Mouse (Mus musculus): ENCODE results near the gene Drd3. TPM values are rescaled to one million over a fixed set of nuclear protein-coding genes. Genes with fewer than 3 reads are reported as not detected.

Gene Drd3
- polyA plus RNA-seq, 1 experiment: not detected

- Histone ChIP-seq H3K4me1 (ENCODE audit: control insufficient read depth, insufficient read depth, insufficient read length, low read length) (no peaks in the 10 kb centered on the region), H3K27ac (replicated peaks; ENCODE audit: low read depth, low read length) (no peak overlapping the region), H3K4me3 (ENCODE audit: insufficient read depth, low read depth, low read length) (no peak overlapping the region)
These were observed 64.6 kb downstream of the Drd3 start for GRCm38 (mm10) chr16:43818404-43818803.

DNA sequence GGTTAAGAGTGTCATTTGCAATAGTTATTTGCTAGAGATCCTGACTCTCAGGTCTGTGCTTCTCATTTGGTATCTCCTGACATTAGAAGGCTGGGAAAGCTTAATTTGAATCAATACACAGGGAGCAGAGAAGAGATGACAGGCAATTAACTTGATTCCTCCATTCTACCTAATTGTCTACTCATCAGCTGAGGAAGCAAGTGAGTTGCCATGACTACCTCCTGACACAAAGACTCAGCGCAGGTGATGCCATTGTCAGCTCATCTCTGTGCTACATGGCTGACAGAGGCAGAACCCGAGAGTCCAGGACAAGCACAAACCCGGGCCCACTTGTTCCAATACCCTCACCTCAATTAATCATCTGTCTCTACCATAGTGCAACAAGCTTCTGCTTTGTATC is 73.7 kb downstream of the Drd3 start:
- Histone ChIP-seq H3K4me1 (ENCODE audit: control insufficient read depth, insufficient read depth, insufficient read length, low read length) (no peaks in the 10 kb centered on the region), H3K4me3 (ENCODE audit: insufficient read depth, low read depth, low read length) (no peak overlapping the region), H3K27ac (replicated peaks; ENCODE audit: low read depth, low read length) (no peak overlapping the region)

DNA sequence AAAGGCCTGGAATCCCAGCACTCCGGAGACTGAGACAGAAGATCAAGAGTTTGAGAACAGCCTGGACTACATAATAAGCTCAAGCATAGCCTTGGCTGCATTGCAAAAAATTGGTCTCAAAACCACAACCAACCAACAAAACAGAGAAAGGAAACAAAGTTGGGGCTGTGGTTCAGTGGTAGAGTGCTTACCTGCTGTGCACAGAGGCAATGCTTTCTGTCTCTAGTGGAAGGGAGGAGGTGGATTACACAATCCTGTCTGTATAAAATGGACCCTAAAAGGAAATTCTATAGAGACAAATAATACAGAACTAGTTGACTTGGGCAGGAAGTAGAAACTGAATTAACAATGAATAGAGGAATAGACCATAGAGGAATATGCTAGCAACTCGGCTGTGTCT is 78.1 kb downstream of the Drd3 start:
- H3K27ac ChIP-seq (replicated peaks; ENCODE audit: low read depth, low read length): no peak overlapping the region
- H3K4me3 ChIP-seq (ENCODE audit: insufficient read depth, low read depth, low read length): no peak overlapping the region
- H3K4me1 ChIP-seq (ENCODE audit: control insufficient read depth, insufficient read depth, insufficient read length, low read length): no peaks in the 10 kb centered on the region

GRCm38 (mm10) chr16:43841236-43841635 is 87.4 kb downstream of the Drd3 start:
- H3K27ac ChIP-seq (replicated peaks; ENCODE audit: low read depth, low read length): no peak overlapping the region
- H3K4me3 ChIP-seq (ENCODE audit: insufficient read depth, low read depth, low read length): no peak overlapping the region
- no peaks in the 10 kb centered on the region for H3K4me1 ChIP-seq (ENCODE audit: control insufficient read depth, insufficient read depth, insufficient read length, low read length)

DNA sequence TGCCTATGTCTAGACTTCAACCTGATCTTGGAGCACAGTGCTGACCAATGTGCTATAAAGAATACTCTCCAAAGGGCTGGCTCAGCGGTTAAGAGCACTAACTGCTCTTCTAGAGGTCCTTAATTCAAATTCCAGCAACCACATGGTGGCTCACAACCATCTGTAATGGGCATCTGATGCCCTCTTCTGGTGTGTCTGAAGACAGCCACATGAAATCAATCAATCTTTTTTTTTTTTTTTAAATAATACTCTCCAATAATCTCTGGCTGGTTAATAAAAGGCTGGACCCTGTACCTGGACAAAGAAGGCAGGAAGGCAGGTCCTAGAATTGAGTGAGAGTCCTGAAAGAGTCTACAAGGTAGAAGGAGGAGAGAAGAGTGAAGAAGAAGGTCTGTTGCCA is 96.0 kb downstream of the Drd3 start:
- H3K4me3 ChIP-seq (ENCODE audit: insufficient read depth, low read depth, low read length): no peak overlapping the region
- H3K4me1 ChIP-seq (ENCODE audit: control insufficient read depth, insufficient read depth, insufficient read length, low read length): no peaks in the 10 kb centered on the region
- no peak overlapping the region for H3K27ac ChIP-seq (replicated peaks; ENCODE audit: low read depth, low read length)

- Histone ChIP-seq H3K27ac (replicated peaks; ENCODE audit: low read depth, low read length) (no peak overlapping the region), H3K4me1 (ENCODE audit: control insufficient read depth, insufficient read depth, insufficient read length, low read length) (no peaks in the 10 kb centered on the region), H3K4me3 (ENCODE audit: insufficient read depth, low read depth, low read length) (no peak overlapping the region)
These were observed 105.2 kb downstream of the Drd3 start for GRCm38 (mm10) chr16:43858941-43859476.

- Histone ChIP-seq H3K4me1 (ENCODE audit: control insufficient read depth, insufficient read depth, insufficient read length, low read length) (no peaks in the 10 kb centered on the region), H3K27ac (replicated peaks; ENCODE audit: low read depth, low read length) (no peak overlapping the region), H3K4me3 (ENCODE audit: insufficient read depth, low read depth, low read length) (no peak overlapping the region)
These were observed 106.8 kb downstream of the Drd3 start for GRCm38 (mm10) chr16:43860624-43861023.

GRCm38 (mm10) chr16:43869805-43870204 is 116.0 kb downstream of the Drd3 start:
- Histone ChIP-seq H3K4me3 (ENCODE audit: insufficient read depth, low read depth, low read length) (no peak overlapping the region), H3K27ac (replicated peaks; ENCODE audit: low read depth, low read length) (no peak overlapping the region), H3K4me1 (ENCODE audit: control insufficient read depth, insufficient read depth, insufficient read length, low read length) (peaks cover 4% of the 10 kb centered on the region; the same call in 1 of the 2 replicates)

GRCm38 (mm10) chr16:43871419-43871818 is 117.6 kb downstream of the Drd3 start:
- Histone ChIP-seq H3K27ac (replicated peaks; ENCODE audit: low read depth, low read length) (no peak overlapping the region), H3K4me1 (ENCODE audit: control insufficient read depth, insufficient read depth, insufficient read length, low read length) (peaks cover 4% of the 10 kb centered on the region; the same call in 1 of the 2 replicates), H3K4me3 (ENCODE audit: insufficient read depth, low read depth, low read length) (no peak overlapping the region)

Other genes starting within 250 kb of the Drd3 start
- not detected in 2 replicates for gene Tigit, start 89.9 kb upstream of the Drd3 start, polyA plus RNA-seq (2012; ENCODE audit: insufficient read depth, insufficient read length, missing spikeins)
- 3.7 and 8.2 TPM in 2 replicates for gene Ccdc191, start 135.8 kb downstream of the Drd3 start, polyA plus RNA-seq (2012; ENCODE audit: insufficient read depth, insufficient read length, missing spikeins)
- gene Qtrt2, start 172.8 kb downstream of the Drd3 start, polyA plus RNA-seq (2012; ENCODE audit: insufficient read depth, insufficient read length, missing spikeins): 6.6 and 7.2 TPM in 2 replicates
- 0.40 and 0.46 TPM in 2 replicates for gene Zdhhc23, start 225.8 kb downstream of the Drd3 start, polyA plus RNA-seq (2012; ENCODE audit: insufficient read depth, insufficient read length, missing spikeins)